Mouse (Mus musculus) 416B (cell line): Measurements from ENCODE around the gene Gm9747.
A peak's percentile ranks its signal among the peaks of the same experiment; 100 is the strongest.

Source experiments
- DNase-seq: peaks from one replicate; pipeline ENCODE4 v3.0.0; 2011; ENCODE audit warnings: low read depth

Gm9747 gene

GRCm38 (mm10) chr1:82257457-82257856 lies 24.5 kb downstream of the Gm9747 start:
- no peak for DNase-seq

GRCm38 (mm10) chr1:82258331-82258730 lies 25.4 kb downstream of the Gm9747 start:
- no peak for DNase-seq

- DNase-seq, result no peak
Measured at GRCm38 (mm10) chr1:82260055-82260454, 27.1 kb downstream of the Gm9747 start.

GRCm38 (mm10) chr1:82261053-82261618 lies 28.2 kb downstream of the Gm9747 start:
- no peak for DNase-seq

- DNase-seq, result no peak
Measured at GRCm38 (mm10) chr1:82261638-82262037, 28.7 kb downstream of the Gm9747 start.

GRCm38 (mm10) chr1:82262331-82262730 lies 29.4 kb downstream of the Gm9747 start:
- no peak for DNase-seq

GRCm38 (mm10) chr1:82267547-82267946 lies 34.6 kb downstream of the Gm9747 start:
- DNase-seq, result peak; percentile 11

- no peak for DNase-seq
Measured at GRCm38 (mm10) chr1:82272231-82272630, 39.3 kb downstream of the Gm9747 start.

- DNase-seq, result no peak
Measured at GRCm38 (mm10) chr1:82273529-82273928, 40.6 kb downstream of the Gm9747 start.

- DNase-seq, result no peak
Measured at GRCm38 (mm10) chr1:82274361-82274760, 41.4 kb downstream of the Gm9747 start.

- no peak for DNase-seq
Measured at GRCm38 (mm10) chr1:82279768-82280167, 46.9 kb downstream of the Gm9747 start.

GRCm38 (mm10) chr1:82281823-82282222 lies 48.9 kb downstream of the Gm9747 start:
- DNase-seq, result peak; percentile 12

GRCm38 (mm10) chr1:82282992-82283611 lies 50.2 kb downstream of the Gm9747 start:
- DNase-seq, result no peak

GRCm38 (mm10) chr1:82283901-82284301 lies 51.0 kb downstream of the Gm9747 start:
- DNase-seq, result no peak

- DNase-seq, result no peak
Measured at GRCm38 (mm10) chr1:82284403-82284802, 51.5 kb downstream of the Gm9747 start.
